Mouse (Mus musculus): ENCODE data around the gene Cd274. TPM values are rescaled to one million over a fixed set of nuclear protein-coding genes. Genes with fewer than 3 reads are reported as not detected.

Gene Cd274
- polyA plus RNA-seq (2016; fragmentation: Nextera tagmentation; extraction: Ambion mirVana): 0.05 and 0.10 TPM in 2 replicates

GRCm38 (mm10) chr19:29366969-29367622 lies at the start of gene Cd274, which contains the start of gene Plgrkt:
TSS of gene Cd274 (plus strand) at chr19:29367455.
TSS of gene Plgrkt (minus strand) at chr19:29367390.
- DNase-seq (ENCODE audit: low spot score): peak; percentile 51
- Histone ChIP-seq H3K36me3 (no peaks in the 10 kb centered on the region), H3K27ac (no peak within 1 kb of the TSS), H3K4me1 (peaks cover 9% of the 10 kb centered on the region), H3K4me3 (peak within 1 kb of the TSS; percentile 55), H3K27me3 (ENCODE audit: low read depth, poor library complexity, severe bottlenecking) (peaks cover 35% of the 10 kb centered on the region; the same call in 1 of the 2 replicates), H3K9me3 (replicated peaks) (no peaks in the 10 kb centered on the region)
- 3% methylated on average over 26 of the region's 26 CpGs for WGBS

DNA sequence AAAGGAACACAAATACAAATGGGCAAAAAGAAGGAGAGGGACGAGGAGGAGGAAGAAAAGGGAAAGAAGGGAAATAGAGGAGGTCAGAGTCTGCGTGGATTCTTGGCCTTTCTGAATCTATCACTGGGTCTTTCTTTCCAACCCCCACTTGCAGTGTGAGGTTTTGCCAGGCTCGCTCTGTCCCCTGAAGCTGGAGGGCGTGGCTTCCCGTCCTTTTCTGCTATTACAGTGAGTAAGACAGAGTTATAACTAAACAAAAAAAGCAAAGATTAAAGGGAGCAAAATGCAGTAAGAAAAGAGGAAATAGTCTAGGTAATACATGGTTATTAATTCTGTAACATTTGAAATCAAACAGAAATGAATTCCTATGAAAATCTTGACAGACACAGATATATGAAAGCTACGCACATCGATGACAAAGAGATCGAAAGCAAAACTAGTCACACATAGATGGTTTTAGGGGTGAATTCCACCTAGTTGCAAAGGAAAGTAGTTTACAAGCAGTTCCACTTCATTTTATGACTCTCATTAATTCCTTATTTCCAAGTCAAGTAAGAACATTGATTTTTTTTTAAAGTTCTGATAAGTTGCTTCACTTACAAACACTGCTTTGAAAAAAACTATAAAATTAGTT lies 43.7 kb upstream of the Cd274 start:
- DNase-seq (ENCODE audit: low spot score): no peak
- Histone ChIP-seq H3K4me3 (no peak overlapping the region), H3K4me1 (peaks cover 11% of the 10 kb centered on the region), H3K9me3 (replicated peaks) (no peaks in the 10 kb centered on the region), H3K27ac (no peak overlapping the region), H3K36me3 (no peaks in the 10 kb centered on the region), H3K27me3 (ENCODE audit: low read depth, poor library complexity, severe bottlenecking) (peaks cover 8% of the 10 kb centered on the region; the same call in 1 of the 2 replicates)
- 77% methylated on average over 8 of the region's 8 CpGs for WGBS

DNA sequence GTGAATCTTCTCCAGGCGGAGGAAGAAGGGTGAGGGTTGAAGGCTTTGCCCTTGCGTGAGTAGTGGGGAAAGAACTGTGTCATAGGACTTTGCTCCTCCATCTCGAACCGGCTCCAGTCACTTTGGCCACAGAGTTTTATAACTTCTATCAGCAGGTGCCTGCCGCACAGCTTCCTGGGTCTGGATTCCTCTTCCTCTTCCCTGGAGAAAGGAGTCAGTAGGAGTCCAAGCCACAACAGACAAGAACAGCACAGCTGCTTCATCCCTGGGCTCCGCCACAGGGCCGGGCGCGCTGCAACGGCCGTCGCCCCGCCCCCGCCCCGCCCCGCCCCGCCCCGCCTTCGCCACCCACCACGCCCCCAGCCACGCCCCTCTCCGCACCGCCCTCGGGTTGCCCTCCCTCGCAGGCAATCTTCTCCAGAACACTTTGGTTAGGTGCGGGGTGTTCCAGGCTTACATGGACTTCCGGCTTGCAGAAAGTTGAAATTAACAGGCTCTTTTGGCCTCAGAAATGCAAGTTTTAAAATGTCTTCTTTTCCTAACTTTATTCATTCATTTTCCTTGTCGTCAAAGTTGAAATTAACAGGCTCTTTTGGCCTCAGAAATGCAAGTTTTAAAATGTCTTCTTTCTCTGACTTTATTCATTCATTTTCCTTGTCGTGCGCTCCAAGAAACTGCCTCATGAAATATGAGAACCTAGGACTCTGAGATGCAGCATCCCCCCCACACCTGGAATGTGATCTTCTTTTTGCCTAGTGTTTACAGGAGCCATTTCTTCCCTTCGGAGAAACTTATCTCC lies 42.0 kb upstream of the Cd274 start, which contains the start of gene Insl6:
Insl6 (minus strand) TSS at position 304 of the 799 bp plus-strand sequence.
- peak; percentile 90 for DNase-seq (ENCODE audit: low spot score)
- Histone ChIP-seq H3K27me3 (ENCODE audit: low read depth, poor library complexity, severe bottlenecking) (peaks cover 8% of the 10 kb centered on the region; the same call in 1 of the 2 replicates), H3K4me1 (peaks cover 11% of the 10 kb centered on the region), H3K36me3 (no peaks in the 10 kb centered on the region), H3K9me3 (replicated peaks) (no peaks in the 10 kb centered on the region), H3K4me3 (peak within 1 kb of the TSS; percentile 51), H3K27ac (peak within 1 kb of the TSS; percentile 25; the same call in 1 of the 2 replicates)
- 5% methylated on average over 31 of the region's 31 CpGs for WGBS

DNA sequence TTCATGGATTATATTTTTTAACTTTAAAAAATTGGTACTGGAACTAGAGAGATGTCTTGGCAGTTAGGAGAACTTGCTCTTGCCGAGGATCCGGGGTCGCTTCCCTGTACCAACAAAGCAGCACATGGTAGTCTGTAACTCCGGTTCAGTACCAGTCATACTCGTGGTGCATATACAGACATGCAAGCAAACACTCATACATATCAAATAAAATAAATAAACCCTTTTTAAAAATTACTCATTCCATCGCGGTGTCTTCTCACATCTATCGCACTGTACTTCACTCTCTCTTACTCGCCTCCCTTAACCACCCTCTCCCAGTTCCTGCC lies 41.4 kb upstream of the Cd274 start:
- Histone ChIP-seq H3K27ac (peak overlapping the region; percentile 25; the same call in 1 of the 2 replicates), H3K4me3 (peak overlapping the region; percentile 51), H3K9me3 (replicated peaks) (no peaks in the 10 kb centered on the region), H3K36me3 (no peaks in the 10 kb centered on the region), H3K27me3 (ENCODE audit: low read depth, poor library complexity, severe bottlenecking) (peaks cover 8% of the 10 kb centered on the region; the same call in 1 of the 2 replicates), H3K4me1 (peaks cover 11% of the 10 kb centered on the region)
- no peak for DNase-seq (ENCODE audit: low spot score)
- 67% methylated on average over 9 of the region's 9 CpGs for WGBS

DNA sequence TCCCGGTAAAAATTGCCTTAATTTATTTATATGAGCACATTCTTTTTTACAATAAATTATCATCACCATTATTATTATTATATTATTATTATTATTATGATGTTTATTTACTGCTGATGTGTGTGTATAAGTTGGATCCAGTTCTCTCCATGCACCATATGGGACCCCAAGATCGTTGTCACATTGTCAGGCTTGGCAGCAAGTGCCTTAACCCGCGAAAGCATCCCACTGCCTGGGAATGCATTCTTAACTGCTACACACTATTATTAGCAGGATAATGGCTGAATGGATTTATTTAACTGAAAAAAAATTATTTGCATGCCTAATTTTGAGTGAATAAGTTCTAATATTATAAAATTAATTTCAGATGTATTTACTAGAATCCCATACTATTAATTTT lies 40.9 kb upstream of the Cd274 start:
- Histone ChIP-seq H3K36me3 (no peaks in the 10 kb centered on the region), H3K4me3 (no peak overlapping the region), H3K4me1 (peaks cover 11% of the 10 kb centered on the region), H3K9me3 (replicated peaks) (no peaks in the 10 kb centered on the region), H3K27me3 (ENCODE audit: low read depth, poor library complexity, severe bottlenecking) (peaks cover 8% of the 10 kb centered on the region; the same call in 1 of the 2 replicates), H3K27ac (no peak overlapping the region)
- DNase-seq (ENCODE audit: low spot score): no peak
- WGBS: 93% methylated on average over 4 of the region's 4 CpGs

GRCm38 (mm10) chr19:29326822-29327552 lies 40.3 kb upstream of the Cd274 start:
- no peaks in the 10 kb centered on the region for H3K36me3 ChIP-seq
- H3K27ac ChIP-seq: no peak overlapping the region
- peaks cover 11% of the 10 kb centered on the region for H3K4me1 ChIP-seq
- H3K27me3 ChIP-seq (ENCODE audit: low read depth, poor library complexity, severe bottlenecking): peaks cover 8% of the 10 kb centered on the region; the same call in 1 of the 2 replicates
- H3K4me3 ChIP-seq: no peak overlapping the region
- H3K9me3 ChIP-seq (replicated peaks): no peaks in the 10 kb centered on the region
- no peak for DNase-seq (ENCODE audit: low spot score)
- 87% methylated on average over 13 of the region's 13 CpGs for WGBS

- H3K4me1 ChIP-seq: peaks cover 11% of the 10 kb centered on the region
- no peaks in the 10 kb centered on the region for H3K9me3 ChIP-seq (replicated peaks)
- H3K27ac ChIP-seq: peak within 1 kb of the TSS; percentile 80
- DNase-seq (ENCODE audit: low spot score): peak; percentile 74
- peak within 1 kb of the TSS; percentile 56 for H3K4me3 ChIP-seq
- WGBS: 2% methylated on average over 23 of the region's 23 CpGs
- peaks cover 10% of the 10 kb centered on the region; the same call in 1 of the 2 replicates for H3K27me3 ChIP-seq (ENCODE audit: low read depth, poor library complexity, severe bottlenecking)
- H3K36me3 ChIP-seq: no peaks in the 10 kb centered on the region
Observed at GRCm38 (mm10) chr19:29334068-29334745, 33.0 kb upstream of the Cd274 start, which contains the start of gene Rln1. TSS of gene Rln1 (minus strand) at chr19:29334670.

DNA sequence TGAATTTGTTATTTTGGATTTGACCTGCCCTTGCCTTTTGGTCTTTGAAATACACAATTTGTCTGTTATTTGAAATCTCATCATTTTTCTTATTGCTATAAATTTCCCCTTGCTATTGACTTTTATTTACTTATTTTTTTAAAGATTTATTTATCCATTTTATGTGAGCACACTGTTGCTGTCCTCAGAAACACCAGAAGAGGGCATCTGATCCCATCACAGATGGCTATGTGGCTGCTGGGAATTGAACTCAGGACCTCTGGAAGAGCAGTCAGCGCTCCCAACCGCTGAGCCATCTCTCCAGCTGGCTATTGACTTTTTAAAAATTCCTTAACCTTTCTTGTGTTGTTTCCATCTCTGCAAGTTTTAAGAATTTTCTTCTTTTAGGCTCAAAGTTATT lies 30.6 kb upstream of the Cd274 start:
- 82% methylated on average over 2 of the region's 2 CpGs for WGBS
- Histone ChIP-seq H3K36me3 (no peaks in the 10 kb centered on the region), H3K27ac (no peak overlapping the region), H3K4me1 (peaks cover 11% of the 10 kb centered on the region), H3K4me3 (no peak overlapping the region), H3K27me3 (ENCODE audit: low read depth, poor library complexity, severe bottlenecking) (peaks cover 10% of the 10 kb centered on the region; the same call in 1 of the 2 replicates), H3K9me3 (replicated peaks) (no peaks in the 10 kb centered on the region)
- DNase-seq (ENCODE audit: low spot score): no peak

GRCm38 (mm10) chr19:29341029-29341428 lies 26.2 kb upstream of the Cd274 start:
- WGBS: 95% methylated on average over 4 of the region's 4 CpGs
- Histone ChIP-seq H3K4me1 (no peaks in the 10 kb centered on the region), H3K4me3 (no peak overlapping the region), H3K27ac (no peak overlapping the region), H3K27me3 (ENCODE audit: low read depth, poor library complexity, severe bottlenecking) (no peaks in the 10 kb centered on the region), H3K9me3 (replicated peaks) (no peaks in the 10 kb centered on the region), H3K36me3 (no peaks in the 10 kb centered on the region)
- no peak for DNase-seq (ENCODE audit: low spot score)

DNA sequence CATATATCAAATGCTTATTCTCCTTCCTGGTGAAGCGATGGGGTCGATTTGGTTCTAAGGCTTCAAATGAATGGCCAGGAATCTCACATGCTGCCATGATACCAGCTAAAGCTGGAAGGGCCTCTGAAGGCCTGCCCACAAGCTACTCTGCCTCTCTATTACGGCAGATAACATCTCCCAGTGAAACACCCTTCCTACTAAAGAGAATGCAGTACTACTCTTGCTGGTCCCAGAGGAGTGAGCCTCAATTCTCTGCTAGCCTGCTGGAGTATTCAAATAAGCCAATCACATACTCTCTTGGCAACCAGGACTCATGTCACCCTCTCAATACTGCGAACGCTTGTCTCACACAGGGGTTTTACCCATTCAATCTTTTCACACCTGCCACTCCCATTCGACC lies 25.0 kb upstream of the Cd274 start:
- DNase-seq (ENCODE audit: low spot score): no peak
- WGBS: 76% methylated on average over 6 of the region's 6 CpGs

DNA sequence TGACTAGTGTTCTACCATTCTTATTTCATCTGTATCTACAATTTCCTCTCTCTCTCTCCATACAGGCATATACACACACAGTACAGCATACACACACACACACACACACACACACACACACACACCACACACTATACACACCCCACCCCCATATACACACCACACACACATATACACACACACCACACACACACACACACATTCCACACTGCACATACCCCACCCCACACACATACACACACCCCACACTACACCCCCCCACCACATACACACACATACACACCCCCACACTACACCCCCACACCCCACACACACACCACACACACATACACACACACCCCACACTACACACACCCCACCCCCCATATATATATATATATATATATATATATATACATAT lies 22.4 kb upstream of the Cd274 start:
- Histone ChIP-seq H3K4me3 (no peak overlapping the region), H3K9me3 (replicated peaks) (no peaks in the 10 kb centered on the region), H3K36me3 (no peaks in the 10 kb centered on the region), H3K27ac (no peak overlapping the region), H3K27me3 (ENCODE audit: low read depth, poor library complexity, severe bottlenecking) (no peaks in the 10 kb centered on the region), H3K4me1 (no peaks in the 10 kb centered on the region)
- DNase-seq (ENCODE audit: low spot score): no peak

More for the DNA sequence above, 25.0 kb upstream of the Cd274 start:
- Histone ChIP-seq H3K4me3 (no peak overlapping the region), H3K27me3 (ENCODE audit: low read depth, poor library complexity, severe bottlenecking) (no peaks in the 10 kb centered on the region), H3K27ac (no peak overlapping the region), H3K4me1 (no peaks in the 10 kb centered on the region), H3K36me3 (no peaks in the 10 kb centered on the region), H3K9me3 (replicated peaks) (no peaks in the 10 kb centered on the region)

GRCm38 (mm10) chr19:29345636-29346035 lies 21.6 kb upstream of the Cd274 start:
- WGBS: 78% methylated on average over 6 of the region's 6 CpGs
- DNase-seq (ENCODE audit: low spot score): no peak
- H3K4me3 ChIP-seq: no peak overlapping the region
- no peak overlapping the region for H3K27ac ChIP-seq
- no peaks in the 10 kb centered on the region for H3K27me3 ChIP-seq (ENCODE audit: low read depth, poor library complexity, severe bottlenecking)
- no peaks in the 10 kb centered on the region for H3K36me3 ChIP-seq
- H3K4me1 ChIP-seq: no peaks in the 10 kb centered on the region
- no peaks in the 10 kb centered on the region for H3K9me3 ChIP-seq (replicated peaks)

Data from limb, embryonic 10.5 days (tissue).